Mouse (Mus musculus) colon, adult 2 months (tissue): Measurements from ENCODE around the gene Zfp781. TPM values are rescaled to one million over a fixed set of nuclear protein-coding genes. Genes with fewer than 3 reads are reported as not detected.

Experiments used
- polyA plus RNA-seq: library from polyadenylated mRNA; depleted of rRNA; stranded (reverse); fragments of >200 nt; gene quantifications from 2 replicates; pipeline ENCODE4 v1.2.3, GENCODE M21; 2012; rRNA removed

Gene Zfp781
- 0.08 TPM in 1 of 2 replicates, not detected in the other for polyA plus RNA-seq

DNA sequence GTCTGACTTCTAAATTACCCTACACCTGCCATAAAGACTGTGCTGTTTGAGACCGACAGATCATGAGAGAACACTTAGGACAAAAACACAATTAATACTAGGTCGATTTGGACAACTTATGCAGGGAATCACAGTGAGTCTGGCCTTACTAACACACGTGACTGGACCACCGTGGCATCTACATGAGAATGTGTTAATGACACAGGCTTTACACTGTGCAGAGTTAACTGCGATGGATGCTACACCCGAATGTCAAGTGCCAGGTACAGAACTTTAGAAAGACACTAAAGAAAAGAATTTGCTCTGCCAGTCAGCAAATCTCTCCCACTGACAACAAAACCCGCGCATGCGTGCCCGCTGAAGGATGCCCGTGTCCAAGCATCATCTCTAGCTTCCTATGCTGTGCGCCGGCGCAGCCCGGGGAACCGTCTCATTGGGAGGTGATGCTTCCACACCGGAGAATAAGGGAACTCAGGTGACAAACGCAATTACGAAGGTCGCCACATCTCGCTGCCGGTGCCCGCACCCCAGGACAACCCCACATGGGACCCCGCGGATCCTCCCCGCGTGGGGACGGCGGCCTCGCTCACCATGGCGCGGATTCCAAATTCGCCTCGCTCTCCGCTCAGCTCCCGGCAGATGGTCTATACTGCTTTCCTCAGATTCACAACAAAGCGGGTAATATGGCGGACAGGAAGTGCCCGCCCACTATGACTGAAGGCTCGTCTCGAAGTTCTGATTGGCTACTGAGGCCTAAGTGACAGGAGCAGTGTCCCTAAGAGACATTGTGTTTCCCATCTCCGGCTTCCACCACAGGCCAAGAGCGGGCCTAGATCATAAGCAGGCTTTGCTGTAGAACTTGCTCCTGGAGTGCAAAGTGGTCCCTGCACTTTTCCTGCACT is at the start of gene Zfp781:
Zfp781 (minus strand) TSS at position 639 of the 902 bp plus-strand sequence.

DNA sequence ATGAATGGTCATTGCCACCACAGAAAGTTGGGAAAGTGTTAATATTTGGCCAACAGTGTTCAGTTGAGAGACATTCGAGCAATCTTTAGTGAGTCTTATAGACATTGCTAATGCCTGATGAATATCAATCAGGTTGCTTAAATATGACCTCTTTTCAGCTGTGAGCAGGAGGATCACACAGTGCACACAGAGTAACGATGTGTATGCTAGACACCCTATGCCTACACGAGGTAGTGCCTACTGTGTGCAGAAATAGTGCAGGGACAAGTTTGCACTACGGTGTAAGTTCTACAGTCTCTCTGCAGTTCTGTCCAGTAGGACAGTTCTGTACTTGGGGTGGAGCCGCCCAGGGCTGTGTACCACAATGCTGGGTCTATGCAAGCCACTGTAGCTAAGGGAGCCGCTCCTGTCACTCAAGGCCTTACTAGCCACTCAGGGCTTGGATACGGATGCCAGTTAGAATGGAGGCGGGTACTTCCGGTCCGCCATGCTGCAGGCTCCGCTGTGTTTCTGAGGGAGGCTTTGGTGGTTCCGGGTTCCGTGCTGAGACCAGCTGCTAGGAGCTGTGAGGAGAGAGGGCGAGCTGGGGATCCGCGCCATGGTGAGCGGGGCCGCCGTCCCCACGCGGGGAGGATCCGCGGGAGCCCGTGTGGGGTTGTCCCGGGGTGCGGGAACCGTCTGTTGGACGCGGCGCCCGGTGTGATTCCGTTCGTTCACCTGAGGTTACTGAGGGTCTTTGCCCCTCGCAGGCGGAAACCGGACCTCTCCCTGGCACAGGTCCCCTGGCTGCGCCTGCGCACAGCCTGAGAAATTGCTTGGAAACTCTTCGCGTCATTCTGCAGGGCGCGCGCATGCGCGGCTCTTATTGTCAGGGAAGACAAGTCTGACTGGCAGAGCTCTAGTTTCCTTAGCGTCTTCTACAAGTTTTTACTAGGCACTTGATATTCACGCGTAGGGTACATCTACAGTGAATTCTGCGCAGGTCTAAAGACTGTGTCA is 66.6 kb downstream of the Zfp781 start, which contains the start of gene Gm32687:
Gm32687 (plus strand) TSS at position 526 of the 999 bp plus-strand sequence.

Other genes with a start within 250 kb of the Zfp781 start
- gene Zfp433, start 225.7 kb downstream of the Zfp781 start, polyA plus RNA-seq, result 0.07 and 0.20 TPM in 2 replicates
- gene Gm3055, start 159.3 kb downstream of the Zfp781 start, polyA plus RNA-seq, result 0.30 and 0.33 TPM in 2 replicates
- gene Gm4767, start 118.3 kb downstream of the Zfp781 start, polyA plus RNA-seq, result not detected in 2 replicates
- gene Gm32687, start 66.5 kb downstream of the Zfp781 start, polyA plus RNA-seq, result 0.22 and 0.32 TPM in 2 replicates
- gene Zfp873, start 117.6 kb upstream of the Zfp781 start, polyA plus RNA-seq, result 0.71 and 1.5 TPM in 2 replicates
- gene BC024063, start 152.9 kb upstream of the Zfp781 start, polyA plus RNA-seq, result 0.07 TPM in 1 of 2 replicates, not detected in the other
- 0.07 and 0.21 TPM in 2 replicates for gene AU041133, start 197.5 kb upstream of the Zfp781 start, polyA plus RNA-seq